Mouse (Mus musculus): ENCODE measurements around the gene Gphb5.
"Not testable (repeated sequence)": the region's sequence is repeated elsewhere in the genome, so short reads cannot be mapped to it uniquely, and the experiment has no call there.

Gene Gphb5

GRCm38 (mm10) chr12:75416681-75417080 is at the start of gene Gphb5:
Gene Gphb5 (minus strand): TSS chr12:75416781.
- no peak for ATAC-seq (ENCODE audit: low TSS enrichment)

GRCm38 (mm10) chr12:75466206-75466605 is 49.6 kb upstream of the Gphb5 start:
- ATAC-seq (ENCODE audit: low TSS enrichment), result no peak

GRCm38 (mm10) chr12:75464016-75464769 is 47.6 kb upstream of the Gphb5 start:
- peak; percentile 71 for ATAC-seq (ENCODE audit: low TSS enrichment)

DNA sequence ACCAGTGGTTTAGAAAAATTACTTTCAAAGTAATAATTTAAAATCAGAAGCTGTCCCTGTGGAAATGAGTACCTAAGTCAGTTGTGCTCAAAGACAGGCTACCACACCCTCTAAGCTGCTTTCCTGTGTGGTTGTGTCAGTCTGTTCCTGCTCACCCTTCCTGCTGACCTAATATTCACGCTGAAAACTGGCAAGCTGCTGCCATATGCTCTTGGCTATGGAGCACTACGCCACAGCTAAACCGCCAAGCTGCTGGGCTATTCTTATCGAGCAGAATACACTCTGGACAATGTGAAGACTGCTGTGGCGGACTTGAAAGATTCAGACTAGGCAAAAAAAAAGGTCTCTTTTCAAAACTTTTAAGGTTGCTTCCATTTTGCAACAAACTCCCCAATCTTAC is 44.0 kb upstream of the Gphb5 start:
- no peak for ATAC-seq (ENCODE audit: low TSS enrichment)

DNA sequence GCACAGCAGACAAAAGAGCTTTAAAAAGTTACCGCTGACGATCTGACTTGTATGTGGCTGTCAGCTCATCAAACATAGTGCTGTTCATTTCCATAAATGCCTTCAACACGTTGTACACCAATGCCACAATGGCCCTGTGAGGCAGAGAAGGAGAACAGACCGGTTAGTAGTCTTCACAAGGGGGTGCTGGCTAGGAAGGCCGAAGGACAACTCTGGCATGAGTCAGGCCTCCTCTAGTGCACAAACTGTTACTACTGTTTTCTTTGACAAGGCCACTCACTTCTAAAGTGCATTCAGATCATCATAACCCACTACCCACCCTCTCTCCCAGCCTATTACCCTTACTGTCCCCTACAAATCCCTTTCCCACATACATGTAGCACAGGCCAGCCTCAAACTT is 43.1 kb upstream of the Gphb5 start:
- no peak for ATAC-seq (ENCODE audit: low TSS enrichment)

- no peak for ATAC-seq (ENCODE audit: low TSS enrichment)
These were observed 36.9 kb upstream of the Gphb5 start for GRCm38 (mm10) chr12:75453441-75453840.

DNA sequence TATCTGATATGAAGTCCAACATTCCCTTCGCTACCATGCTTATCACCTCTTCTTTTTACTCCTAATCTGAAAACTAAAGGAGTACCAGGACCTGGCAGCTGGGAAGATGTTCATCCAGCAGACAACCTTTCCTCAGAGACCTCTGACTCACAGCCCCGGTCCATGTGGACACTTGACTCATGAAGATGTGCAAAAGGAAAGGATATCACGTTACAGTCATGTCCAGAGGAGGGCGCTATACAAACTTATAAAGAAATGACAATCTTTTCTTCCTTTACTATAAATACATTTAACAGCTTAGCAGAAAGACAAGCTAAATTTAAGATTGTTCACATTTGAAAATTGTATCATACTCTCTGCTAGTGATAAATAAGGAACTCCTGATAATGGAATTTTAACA is 36.4 kb upstream of the Gphb5 start:
- ATAC-seq (ENCODE audit: low TSS enrichment), result peak; percentile 29; the same call in 1 of the 2 replicates

DNA sequence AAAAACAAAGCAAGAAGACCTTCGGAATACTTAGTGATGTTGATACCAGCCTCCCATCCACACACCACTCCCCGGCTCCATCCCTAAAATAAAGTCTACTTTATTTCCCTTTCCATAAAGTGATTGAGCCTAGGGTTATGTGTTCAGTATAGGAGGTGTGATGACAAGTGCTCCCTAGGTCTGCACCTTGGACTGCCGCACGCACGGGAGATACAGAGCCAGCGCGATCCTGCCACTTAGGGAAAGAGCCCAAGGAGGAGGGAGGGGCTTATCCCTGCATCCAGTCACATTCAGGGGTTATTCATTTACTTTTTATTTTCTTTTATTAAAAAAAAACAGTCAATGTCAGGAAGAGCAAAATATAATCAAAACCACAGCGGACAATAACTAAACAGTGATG is 34.0 kb upstream of the Gphb5 start:
- ATAC-seq (ENCODE audit: low TSS enrichment), result no peak

GRCm38 (mm10) chr12:75450011-75450410 is 33.4 kb upstream of the Gphb5 start:
- ATAC-seq (ENCODE audit: low TSS enrichment), result no peak

DNA sequence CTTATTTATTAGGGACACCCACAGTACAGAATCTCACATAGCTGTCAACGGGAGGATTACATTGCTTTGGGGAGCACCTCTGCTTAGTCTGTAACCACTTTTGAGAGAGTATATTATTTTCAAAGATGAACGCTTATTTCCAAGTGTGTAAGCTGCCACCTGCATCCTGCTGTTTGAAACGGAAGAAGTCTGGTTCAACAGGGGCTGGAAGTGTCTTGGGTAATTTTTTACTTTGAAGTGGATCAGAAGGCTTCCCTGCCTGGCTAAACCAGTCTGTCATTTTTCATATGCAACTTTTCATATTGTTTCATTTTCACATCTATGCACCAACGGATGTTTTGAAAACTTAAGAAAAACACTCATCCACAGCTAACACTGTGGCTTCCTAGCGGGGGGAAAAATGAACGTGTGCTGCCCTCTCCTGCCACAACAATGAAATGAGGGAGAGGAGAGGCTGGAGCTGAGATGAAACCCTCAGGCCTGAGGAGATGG is 32.9 kb upstream of the Gphb5 start:
- ATAC-seq (ENCODE audit: low TSS enrichment), result peak; percentile 40; the same call in 1 of the 2 replicates

- no peak for ATAC-seq (ENCODE audit: low TSS enrichment)
These were observed 32.3 kb upstream of the Gphb5 start for GRCm38 (mm10) chr12:75448921-75449320.

DNA sequence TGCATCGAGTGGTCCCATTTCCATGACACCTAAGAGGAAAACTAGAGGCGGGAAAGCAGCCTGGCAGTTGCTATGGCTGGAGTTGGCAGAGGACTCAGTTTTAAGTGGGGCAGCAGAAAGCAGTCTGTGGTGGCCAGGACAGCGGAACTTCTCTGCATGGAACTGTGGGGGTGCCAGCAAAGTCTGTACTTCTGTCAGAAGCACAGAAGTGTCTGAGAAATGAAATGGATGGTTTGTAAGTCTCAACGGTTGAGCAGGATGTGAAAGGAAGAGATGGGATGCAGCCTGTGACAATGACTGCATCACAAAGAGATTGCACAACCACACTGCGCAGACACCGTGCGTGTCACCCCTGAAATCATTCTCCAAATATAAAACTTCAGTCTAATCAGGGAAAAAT is 29.7 kb upstream of the Gphb5 start:
- peak; percentile 39; the same call in 1 of the 2 replicates for ATAC-seq (ENCODE audit: low TSS enrichment)

DNA sequence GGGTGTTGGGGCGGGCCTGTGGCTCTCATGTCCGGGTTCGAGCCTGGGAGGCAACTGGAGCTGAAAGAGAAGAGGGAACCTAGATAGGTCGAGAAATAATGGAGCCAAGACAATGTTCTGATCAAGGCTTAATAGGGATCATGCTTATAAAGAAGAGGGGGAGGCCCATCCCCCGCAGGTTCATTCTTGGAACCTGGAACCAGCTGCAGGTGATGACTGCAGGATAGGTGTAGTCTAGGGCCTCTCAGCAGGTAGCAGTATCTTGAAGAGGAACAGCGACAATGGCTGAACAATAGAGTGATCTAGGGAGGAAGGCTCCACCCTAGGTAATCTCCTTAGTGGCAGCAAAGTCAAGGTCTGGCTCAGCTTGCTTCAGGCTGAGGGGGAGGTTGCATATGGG is 15.8 kb upstream of the Gphb5 start:
- ATAC-seq (ENCODE audit: low TSS enrichment), result not testable (repeated sequence)

DNA sequence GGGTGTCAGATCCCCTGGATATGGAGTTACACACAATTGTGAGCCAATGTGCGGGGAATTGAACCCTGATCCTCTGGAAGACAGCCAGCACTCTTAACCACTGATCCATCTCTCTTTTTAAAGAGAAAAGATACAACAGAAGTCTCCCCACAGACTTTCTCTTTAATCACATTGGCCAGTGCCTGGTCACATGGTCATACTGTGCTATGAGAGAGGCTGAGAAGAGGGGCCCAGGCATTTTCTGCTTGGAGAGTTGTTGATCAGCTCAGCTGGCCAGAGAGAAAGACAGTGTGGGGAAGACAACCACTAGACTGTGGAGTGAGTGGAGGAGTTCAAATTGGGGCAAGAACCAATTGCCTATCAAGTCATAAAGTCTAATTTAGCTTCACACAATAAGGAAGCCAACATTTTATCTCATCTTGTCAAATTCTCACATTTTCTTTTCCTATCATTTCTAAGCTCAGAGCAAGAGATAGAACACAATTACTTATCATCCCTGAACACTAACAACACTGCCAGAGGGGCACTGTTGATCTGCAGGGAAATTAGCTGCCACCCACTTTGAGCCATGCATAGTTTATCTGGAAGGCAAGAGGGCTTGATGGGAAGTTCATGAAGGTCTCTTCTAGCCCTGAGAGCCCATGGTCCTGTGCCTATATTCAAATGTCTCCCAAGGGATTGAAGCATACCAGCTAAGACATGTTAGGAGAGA is 13.3 kb upstream of the Gphb5 start:
- ATAC-seq (ENCODE audit: low TSS enrichment), result no peak

GRCm38 (mm10) chr12:75428719-75429118 is 12.1 kb upstream of the Gphb5 start:
- no peak for ATAC-seq (ENCODE audit: low TSS enrichment)

DNA sequence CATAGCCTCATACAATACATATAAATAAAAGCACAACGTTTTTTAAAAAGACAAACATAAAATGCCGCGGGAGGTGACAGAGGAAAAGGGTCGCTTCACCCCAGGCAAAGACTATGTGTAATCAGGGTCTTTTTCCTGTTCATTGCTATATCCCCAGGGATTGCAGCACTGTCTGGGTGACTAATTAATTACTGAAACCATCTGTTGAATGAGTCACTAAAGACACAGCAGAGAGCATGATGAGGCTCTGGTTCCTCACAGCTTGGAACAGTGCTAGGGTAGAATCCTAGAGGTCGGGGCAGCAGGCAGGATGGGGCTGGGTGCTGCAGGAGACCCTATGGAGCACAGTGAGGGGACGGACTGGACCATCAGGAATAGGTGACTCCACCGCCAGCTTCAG is 9.3 kb upstream of the Gphb5 start:
- ATAC-seq (ENCODE audit: low TSS enrichment), result no peak

GRCm38 (mm10) chr12:75424817-75425216 is 8.2 kb upstream of the Gphb5 start:
- no peak for ATAC-seq (ENCODE audit: low TSS enrichment)

DNA sequence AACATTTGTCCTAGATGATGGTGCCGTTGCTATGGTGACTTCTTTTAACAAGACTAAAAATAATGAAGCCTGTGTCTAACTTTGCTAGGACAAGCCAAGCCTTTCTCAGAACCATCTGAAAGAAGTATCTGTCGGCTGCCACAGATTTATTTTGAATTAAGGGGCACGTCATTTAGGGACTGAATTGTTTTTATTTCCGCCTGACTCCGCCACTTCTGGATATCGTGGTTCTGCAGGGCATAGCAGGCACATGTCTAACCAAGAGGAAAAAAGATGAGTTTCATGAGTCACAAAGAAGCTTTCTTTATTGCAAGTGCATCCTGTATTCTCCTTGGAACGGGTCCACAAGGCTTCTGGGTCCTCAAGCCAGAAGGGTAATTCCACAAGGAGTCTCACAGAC is 7.8 kb upstream of the Gphb5 start:
- ATAC-seq (ENCODE audit: low TSS enrichment), result peak; percentile 73

- no peak for ATAC-seq (ENCODE audit: low TSS enrichment)
These were observed 1.6 kb downstream of the Gphb5 start for GRCm38 (mm10) chr12:75414991-75415390.

DNA sequence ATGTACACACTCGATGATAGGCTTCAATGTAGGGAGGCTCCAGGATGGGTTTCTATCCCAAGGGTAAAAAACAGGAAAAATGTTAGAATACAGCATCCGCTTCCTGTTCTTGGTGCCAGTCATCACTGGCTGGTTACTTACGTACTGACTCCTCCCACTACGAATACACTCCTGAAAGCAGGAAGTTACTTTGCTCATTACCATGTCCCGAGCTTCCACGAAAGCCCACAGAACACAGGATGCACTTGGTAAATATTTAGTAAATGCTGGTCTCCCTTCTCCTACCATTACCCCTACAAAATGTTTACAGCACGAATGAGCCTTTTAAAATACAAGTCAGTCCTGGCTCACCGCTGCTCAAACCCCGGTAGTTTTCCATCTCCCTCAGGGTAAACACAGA is 3.6 kb downstream of the Gphb5 start:
- no peak for ATAC-seq (ENCODE audit: low TSS enrichment)

DNA sequence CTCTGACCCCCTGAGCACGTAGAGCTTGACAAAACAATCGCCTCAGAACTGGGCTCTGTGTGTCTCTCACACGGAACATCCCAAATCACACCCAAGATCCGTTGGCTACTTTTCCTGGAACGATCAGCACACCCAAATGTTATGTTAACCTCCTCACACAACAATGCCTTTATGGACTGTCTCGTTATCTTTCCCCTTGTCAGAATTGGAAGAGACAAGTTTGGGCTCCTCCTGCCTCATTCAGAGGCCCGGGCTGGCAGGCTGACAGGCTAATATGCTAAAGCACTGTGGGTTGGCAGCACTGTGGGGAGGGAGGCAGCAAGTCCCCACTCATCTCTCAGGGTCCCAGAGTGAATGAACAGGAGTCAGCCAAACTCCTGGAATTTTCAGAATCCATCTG is 19.5 kb downstream of the Gphb5 start:
- no peak for ATAC-seq (ENCODE audit: low TSS enrichment)

DNA sequence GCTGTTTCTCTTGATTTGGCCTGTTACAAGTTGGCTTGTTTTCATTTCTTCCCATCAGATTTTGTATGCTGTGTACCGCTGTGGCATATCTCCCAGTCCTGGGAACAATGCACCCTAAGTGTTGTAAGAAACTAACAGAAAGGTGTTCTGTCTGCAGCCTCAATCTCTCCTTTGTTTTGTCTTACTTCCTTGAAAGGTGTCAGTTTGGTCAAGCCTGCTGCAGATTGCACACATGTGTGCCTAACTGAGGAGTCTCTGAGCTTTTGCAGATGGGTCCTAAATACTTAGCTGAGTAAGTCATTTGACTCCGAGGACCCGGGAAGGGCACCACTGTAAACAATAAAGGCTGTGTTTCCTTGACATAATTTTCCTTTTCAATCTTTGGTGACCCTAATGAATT is 20.0 kb downstream of the Gphb5 start:
- no peak for ATAC-seq (ENCODE audit: low TSS enrichment)
